Mouse (Mus musculus) v-Abl transformed pro-B cells (cell line): Measurements from ENCODE around the gene Tmem238l.

Experiments used
- in situ Hi-C, 2 experiments: fragments of 400-800 bp; cut with MboI; formaldehyde crosslinking; loops; one replicate each; pipeline ENCODE4 v1.15.1; 2025; ENCODE audit not compliant: unreplicated experiment in 2 of 2

Tmem238l gene

DNA sequence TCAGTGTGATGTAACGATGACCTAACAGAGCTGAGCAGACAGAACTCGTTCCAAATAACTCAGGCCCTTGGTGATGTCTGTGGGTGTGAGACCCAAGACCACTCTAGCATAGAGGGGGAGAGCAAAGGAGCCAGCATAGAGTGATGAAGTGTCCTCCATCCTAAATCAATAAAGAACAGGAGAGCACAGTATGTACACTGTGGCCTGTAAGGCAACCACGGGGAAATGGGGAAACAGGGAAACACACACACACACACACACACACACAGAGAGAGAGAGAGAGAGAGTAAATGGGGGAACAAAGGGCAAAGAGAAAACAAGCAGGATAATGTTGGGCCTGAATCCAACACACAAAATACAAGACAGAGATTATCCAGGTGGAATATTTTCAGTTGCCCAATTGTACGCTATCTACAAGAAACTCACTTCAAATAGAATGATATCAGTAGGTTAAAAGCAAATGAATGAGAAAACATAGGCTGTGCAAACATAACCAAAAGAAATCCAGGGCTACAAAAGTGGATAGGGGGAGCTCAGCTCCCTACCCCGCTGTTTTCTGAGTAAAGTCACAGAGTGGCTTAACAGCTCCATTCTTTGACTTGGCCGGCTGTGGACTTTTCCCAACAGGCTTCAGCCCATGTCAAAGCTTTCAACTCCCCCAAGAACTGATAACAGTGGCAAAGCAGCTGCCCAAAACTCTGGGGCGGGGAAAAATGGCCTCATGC, 19.3 kb downstream of the Tmem238l start:
- in situ Hi-C loops: no loop called here

DNA sequence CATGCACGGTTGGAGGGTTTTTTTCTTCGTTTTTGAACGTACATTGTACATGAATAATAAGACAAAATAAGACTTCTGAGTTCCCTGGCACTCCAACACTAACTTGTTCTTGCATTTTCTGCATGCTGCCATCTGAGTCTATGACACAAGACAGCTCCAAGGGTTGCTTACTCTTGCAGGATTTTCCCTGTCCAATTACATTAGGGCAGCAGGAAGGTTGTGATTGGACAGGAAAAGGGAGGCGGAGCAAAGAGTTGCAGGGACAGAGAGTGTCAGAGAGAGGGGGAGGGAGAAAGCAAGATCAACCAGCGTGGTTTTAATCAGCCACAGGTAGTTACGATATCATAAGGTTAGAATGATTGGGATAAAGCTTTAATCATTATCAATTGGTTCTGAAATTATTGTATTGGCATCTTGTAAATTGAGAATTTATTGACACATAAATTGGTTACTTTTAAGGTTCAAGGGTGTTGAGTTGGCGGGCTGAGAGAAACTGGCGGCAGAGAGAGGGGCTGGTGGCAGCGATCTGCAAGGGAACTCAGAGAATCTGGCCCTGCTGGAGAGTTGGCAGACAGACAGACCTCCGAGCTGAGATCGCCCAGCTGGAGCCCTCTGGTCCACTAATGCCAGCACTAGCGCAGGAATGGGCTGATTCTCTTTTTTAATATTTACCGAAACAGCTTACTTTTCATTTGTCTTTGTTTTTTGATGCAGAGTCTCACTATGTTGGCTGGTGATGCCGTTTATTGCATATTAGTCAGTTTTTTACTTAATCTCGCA, 25.1 kb downstream of the Tmem238l start:
- in situ Hi-C loops: loop anchor here (5.0 to 10.0 kb wide), 4 partner anchors 64 to 1787 kb away; no protein-coding TSS in a partner anchor

DNA sequence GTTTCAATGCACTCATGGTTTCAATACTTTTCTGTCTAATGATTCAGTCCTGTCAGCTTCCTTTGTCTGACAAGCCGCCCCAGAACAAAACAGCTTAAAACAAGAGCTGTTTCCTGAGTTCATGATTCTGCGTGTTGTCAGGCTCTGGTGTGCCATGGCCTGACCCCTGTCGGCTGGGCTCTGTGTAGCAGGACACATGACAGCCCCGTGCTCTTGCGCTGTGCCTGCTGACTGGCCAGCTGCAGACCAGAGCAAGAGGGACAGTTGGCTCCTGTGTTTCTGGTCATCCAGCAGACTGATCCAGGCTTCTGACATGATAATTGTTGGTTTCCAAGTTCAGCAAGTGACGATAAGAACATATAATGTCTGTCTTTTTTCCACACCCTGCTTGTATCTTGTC, 26.4 kb downstream of the Tmem238l start:
- in situ Hi-C loops: loop anchor here (5.0 to 10.0 kb wide), 4 partner anchors 65 to 1788 kb away; no protein-coding TSS in a partner anchor

DNA sequence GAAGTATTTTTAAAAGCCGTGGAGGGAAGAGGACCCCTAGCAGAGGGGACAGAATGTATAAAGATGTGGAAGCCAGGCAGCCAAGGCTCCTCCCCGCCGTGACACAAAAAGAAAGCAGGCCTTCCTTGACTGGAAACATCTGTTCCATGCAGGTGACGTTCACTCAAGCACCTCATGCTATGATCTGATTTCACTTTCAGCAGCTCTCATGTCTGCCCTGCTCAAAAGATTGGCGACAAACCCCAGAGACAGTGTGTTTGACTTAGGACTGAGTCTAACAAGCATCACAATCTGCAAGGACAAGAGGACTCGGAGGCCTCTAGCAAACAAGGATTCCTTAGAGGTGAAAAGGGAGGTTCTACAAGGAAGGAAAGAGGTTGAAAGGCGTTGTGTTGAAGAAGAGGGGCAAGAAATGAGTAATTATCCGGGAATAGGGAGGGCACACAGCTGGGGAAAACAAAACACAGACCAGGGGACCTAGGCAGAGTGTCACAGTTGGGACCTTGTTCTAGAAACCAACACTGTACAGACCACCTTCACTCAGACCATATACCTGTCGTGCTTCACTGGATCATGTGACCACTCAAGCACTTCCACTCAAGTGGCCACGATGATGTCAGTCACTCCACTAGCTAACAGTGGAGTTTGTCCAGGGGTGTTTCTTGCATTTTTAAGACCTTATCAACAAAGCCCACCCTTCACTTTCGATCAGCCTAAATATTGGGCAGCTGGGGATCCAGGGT, 27.2 kb downstream of the Tmem238l start:
- in situ Hi-C loops: loop anchor here (5.0 to 10.0 kb wide), 4 partner anchors 66 to 1789 kb away; no protein-coding TSS in a partner anchor

DNA sequence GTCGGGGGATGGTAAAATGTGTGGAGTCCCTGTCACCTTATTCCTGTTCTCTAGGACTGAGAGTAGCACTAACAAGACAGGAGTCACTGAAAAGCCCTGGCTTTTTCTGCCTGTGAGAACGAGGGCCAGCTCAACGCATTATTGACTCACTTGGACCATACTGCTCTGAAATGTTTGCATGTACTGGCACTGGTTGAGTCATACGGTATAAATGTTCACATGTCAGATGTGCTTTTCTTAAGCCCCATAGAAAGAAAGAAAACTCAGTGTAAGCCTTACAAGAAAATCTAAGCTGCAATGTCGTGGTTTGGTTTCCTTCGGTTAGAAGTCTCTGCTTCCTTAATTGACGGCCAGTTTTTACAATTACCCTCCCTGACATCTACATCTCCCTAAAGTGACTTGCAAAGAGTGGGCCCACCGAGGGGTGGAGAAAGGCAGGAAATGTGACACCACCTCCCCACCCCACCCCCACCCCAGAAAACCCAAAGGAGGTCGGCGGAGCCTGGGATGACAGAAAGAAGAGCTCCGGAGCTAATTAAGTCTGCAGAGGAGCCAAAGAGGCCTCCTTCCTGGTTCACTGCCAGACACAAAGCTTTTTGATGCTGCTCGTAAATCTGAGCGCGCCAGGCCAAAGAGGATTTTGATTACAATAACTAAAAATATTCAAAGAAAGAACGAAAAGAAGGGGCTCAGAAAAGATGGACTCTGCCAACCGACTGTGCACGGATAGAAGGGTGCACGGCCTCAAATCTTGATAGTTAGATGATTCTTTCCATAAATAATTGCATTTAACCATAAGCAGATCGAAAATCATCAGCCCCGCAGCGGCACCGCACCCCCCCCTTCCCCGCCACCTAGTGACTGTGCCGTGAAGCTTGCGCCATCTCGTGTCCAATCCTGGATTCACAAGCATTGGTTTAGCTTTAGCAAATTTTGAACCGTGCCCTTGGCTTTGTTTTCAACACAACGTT, 28.0 kb downstream of the Tmem238l start:
- in situ Hi-C loops: loop anchor here (5.0 to 10.0 kb wide), 4 partner anchors 67 to 1790 kb away; no protein-coding TSS in a partner anchor

DNA sequence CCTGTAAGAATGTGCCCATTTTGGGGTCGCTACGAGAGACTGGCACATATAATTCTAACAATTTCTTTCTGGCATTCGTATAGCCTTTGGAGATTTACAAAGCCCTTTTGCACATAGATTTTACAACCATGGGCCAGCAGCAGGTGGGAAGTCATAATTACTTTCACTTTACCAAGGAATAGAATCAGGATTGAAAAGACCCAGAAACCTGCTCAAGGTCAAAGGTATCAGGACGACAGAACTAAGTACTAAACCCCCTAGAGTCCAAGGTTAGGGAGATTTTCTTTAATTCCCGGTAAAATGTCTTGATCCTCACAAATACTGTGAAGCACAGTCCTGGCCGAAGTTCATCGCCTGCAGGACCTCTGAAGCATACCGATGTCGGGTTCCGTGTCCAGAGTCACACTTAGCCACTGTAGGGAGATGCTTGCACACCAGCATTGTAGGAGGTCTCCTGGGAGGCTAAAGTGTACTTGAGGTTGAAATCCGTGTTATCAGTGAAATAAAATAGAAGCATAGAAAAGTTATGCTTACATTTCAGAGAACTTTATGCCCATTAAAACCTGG, 28.8 kb downstream of the Tmem238l start:
- in situ Hi-C loops: loop anchor here in 1 of 2 experiments (10.0 kb wide), 1 partner anchor 1790 kb away; no protein-coding TSS in a partner anchor

DNA sequence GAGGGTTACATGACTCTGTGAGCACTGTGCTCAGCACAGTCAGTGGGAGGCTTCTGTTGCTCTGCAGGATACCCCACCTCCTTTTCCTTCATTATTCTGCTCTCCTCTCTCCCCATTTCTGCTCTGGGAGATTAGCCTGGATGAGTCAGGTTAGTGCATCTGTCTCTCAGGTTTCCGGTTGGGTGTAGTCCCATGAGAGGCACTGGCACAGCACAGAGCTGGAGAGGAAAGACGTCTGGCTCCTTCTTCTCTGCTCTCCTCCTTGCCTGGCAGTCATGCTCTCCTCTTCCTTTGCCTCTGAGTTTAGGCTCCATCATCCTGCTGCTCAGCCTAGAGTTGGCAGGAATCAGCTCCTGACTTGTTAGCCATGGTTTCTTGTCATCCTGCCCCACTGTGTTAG, 35.7 kb downstream of the Tmem238l start:
- in situ Hi-C loops: no loop called here

DNA sequence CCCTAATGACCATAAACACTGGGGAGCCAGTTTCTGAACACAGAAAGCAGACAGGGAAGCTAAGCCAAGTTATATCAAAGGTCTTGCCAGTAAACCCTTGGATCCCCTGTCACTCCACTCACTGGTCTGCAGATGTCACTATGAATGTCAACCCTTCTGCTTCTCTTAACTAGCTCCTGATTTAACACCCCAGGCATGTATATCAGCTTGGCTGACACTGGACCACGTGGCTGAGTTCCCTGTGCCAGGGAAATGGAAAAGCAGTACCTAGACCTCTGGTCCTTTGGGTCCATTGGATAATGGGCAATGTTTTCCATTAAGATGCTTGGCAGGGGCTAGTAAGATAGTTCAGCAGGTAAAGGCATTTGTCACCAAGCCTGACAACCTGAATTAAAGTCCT, 37.2 kb downstream of the Tmem238l start:
- in situ Hi-C loops: no loop called here

DNA sequence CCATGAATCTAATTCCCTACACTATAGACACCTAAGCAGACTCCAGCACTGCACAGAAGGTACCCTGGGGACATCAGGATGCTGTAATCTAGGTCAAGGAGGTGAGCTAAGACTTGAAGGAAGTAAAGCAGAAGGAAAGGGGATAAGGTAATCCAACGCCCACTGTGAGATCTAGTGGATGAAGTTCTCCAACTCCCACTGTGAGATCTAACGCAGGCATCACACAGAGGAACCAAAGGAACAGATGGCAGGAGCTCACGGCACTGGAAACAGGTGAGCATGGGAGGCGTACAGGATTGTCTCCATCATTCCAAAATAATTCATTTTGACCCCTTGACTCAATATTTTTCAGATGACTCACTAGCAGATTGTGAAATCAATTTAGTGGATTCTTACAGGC, 40.0 kb downstream of the Tmem238l start:
- in situ Hi-C loops: no loop called here

DNA sequence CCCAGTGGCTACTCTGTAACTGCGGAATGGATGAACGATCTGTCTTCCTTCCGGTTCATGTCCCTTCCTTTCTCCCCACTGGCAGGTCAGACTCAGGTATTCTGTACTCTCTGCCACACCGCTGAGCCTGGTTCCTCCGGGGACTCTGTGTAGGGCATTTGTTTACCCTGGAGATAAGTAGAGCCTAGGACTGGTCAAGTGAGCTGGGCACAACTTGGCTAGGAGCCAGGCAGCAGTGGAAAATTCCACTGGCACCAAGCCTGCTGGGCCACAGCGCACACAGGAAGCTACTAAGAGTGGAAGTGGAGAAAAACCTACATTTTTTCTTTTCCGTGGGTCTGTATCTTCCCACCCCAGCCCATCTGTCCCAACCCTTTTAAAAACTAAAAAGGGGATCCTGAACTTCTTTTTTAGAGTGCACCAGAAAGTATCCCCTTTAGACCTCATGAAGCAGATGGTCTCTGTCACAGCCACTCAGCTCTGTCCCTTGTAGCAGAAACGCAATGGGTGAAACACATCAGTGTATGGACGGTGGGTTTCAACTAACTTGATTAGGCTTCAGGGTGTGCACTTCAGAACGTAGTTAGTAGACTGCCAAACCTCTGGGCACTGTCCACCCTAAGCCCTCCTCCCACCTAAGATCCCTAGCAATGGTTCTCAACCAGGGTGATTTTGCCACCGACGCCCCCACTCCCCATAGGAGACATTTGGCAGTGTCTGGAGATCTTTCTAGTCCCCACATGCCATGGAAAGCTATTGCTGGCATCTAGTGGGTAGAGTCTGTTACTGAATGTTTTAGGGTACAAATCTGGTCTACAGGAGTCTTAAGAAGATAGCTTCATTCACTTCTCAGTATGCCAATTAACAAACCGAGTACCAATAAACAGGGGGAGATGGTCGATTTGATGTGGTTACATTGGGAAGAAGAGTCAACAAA, 42.3 kb downstream of the Tmem238l start:
- in situ Hi-C loops: no loop called here

DNA sequence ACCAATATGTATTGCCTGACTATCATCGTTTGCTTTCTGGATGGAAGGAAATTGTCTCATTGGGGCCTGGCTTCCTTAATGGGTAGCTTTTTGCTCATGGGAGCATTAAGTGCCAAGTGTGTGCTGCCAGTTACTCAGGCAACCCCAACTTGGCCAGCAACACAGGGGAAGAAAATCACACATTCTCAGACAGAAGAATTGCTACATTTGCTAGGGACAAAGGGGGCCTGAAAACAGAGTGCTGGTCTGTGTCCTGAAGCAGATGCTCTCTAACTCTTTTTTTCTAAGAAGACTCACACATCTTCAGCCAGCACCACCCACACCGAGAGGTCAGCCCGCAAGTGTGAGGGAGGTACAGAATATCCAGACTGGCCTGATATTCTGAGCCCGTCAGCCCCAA, 44.2 kb downstream of the Tmem238l start:
- in situ Hi-C loops: no loop called here

DNA sequence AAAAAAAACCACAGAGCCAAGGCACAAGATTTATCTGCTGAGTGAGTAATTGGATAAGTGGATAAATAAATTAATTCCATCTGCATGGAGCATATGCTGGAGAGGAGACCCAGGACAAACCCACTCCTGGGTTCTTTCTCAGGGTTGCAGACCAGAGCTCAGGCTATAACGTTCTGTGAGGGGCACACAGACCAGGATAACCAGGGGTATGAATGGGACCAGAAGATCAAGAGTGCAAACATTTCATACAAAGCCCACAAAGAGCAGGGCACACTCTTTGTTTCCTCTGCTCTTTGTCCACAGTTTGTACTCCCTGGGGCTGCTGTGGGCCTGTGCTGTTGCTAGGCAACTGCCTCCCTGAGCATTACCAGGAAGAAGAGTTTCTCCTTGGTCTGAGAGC, 45.3 kb downstream of the Tmem238l start:
- in situ Hi-C loops: no loop called here

DNA sequence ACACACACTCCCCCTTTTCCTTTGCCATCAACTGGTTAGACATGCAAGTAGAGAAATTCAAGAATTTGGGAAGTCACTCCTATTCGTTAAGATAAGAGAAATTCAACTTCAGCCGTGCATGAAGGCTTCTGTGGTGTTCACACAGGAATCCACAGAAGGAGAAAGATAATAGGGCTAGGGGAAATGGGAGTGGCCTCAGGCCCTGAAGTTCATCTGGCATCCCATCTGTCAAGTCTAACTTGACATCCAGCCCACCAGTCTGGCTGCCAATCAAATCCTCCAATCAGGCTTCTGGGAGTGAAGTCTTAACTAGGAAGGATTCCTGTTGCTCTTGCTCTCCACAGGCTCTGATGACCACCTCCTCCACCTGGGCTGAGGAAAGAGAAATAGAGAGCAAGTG, 46.5 kb downstream of the Tmem238l start:
- in situ Hi-C loops: no loop called here

DNA sequence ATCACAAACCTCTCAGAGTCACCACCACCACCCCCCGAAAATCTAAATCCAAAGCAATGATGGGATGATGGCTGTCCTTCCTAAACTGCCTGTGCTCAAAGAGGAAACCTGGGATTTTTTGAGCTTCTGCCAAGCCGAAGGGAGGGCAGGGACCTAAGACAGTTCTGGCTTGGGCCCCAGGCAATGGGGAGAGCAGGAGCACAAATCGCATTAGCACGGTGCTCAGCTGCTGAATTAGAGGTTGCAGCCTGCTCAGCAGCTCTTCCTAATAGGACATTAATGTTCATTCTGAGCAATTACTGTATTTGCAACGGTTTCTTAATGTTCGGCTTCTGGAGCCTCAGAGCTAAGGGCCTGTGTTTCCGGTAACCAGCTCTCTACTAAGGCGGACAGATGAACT, 51.5 kb downstream of the Tmem238l start:
- in situ Hi-C loops: no loop called here

DNA sequence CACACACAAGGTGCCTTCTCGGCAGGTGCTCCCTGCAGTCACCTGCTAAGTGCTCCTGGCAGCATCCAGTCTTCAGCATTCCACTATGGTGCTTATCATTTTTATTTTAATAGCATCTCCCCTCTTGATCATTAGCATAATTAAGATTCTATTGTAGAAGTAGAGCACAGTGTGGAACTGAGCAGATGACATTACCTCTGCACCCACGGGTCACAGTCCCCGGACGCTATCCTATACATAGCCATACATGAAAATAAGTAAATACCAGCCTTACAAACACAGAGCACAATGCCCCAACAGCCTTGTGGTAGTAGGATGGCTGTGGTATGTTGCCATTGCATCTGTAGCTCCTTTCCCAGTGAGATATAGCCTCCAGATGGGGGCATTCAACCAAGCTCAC, 52.1 kb downstream of the Tmem238l start:
- in situ Hi-C loops: no loop called here

DNA sequence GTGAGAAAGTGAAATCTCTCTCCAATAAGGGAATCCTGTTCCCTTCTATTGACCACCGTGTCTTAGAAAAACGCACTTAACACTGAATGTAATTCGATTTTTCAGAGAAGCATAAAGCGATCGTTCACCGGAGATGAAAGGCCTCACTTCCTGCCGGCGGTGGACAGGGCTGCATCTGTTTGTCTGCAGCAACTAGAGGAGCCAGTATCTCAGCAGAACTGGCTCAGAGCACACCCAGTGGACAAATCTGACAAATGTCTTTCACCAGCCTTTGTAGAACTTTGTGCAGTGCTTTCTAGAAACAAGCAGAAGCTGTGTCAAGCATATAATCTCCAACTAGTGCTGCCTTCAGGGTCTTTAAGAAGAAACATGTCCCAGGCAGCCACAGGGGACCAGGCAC, 54.0 kb downstream of the Tmem238l start:
- in situ Hi-C loops: no loop called here

DNA sequence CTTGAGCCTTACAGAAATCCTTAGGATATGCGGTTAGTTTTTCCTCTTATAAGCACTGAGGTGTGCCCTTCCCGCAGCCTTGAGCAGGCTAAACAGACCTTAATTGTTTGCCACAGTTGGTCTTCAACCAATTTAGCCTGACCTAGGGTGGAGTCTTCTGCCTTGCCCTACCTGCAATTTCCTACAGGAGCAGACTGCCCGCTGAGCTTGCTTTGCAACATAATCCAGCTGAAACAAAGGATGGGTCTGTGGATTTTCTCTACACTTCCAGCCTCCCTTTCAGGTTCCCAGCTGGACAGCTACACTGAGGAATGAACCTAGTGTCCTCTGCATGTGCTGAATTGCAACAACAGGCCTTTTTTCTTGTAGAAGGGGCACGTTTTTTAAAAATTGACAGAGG, 55.2 kb downstream of the Tmem238l start:
- in situ Hi-C loops: no loop called here
